ENCODE assay signal across 8 mouse cellular contexts in the genomic region with DNA sequence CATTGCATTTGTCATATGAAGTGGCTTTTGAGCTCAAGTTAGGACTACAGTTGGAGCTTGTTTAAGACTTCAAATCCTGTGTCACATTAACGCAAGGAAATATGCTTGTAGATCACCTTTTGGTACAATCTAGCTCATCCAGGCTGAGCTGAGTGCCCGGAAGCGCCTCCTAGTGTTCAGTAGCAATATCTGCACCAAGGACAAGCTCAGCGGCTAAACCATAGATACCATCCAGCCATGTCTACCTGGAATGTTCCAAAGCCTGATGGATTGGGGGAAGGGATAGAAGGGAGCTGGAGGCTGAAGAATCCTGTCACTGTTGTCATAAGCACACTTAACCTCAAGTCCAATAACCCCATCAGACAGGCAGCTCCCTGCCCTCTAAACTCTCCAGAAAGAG.
DNase-seq lines count a peak whose midpoint lies in the region; ATAC-seq and TF ChIP-seq lines count a peak whose summit lies in the region.

No protein-coding gene starts in this region.

- 43% methylated on average over 4 of the region's 4 CpGs for WGBS in forebrain, embryonic 14.5 days
- WGBS in forebrain, embryonic 16.5 days: 36% methylated on average over 4 of the region's 4 CpGs
- 31% methylated on average over 4 of the region's 4 CpGs for WGBS in lung, adult 2 months

- no peak for ATAC-seq in forebrain, embryonic 14.5 days
- no peak for ATAC-seq in forebrain, embryonic 16.5 days

- H3K36me3 ChIP-seq in forebrain, embryonic 14.5 days (ENCODE audit: control insufficient read depth, insufficient read depth, low read length): no peaks in the 10 kb centered on the region
- no peaks in the 10 kb centered on the region for H3K36me3 ChIP-seq in forebrain, embryonic 16.5 days (ENCODE audit: control insufficient read depth, insufficient read depth)

- DNase-seq in forebrain, embryonic 14.5 days (ENCODE audit: low spot score): peak; percentile 39
- DNase-seq in lung, adult 2 months: no peak
- no peak for DNase-seq in lung, adult 18-20 months
- peak; percentile 68 for DNase-seq in ZHBTc4 (ENCODE audit: low read depth, low spot score)
- peak; percentile 8 for DNase-seq in lung, postnatal 25 days (ENCODE audit: low spot score)
- no peak for DNase-seq in gastrocnemius, postnatal 14 days
- DNase-seq in frontal cortex, postnatal 10 days (ENCODE audit: low spot score in 2 of 2): no peak

- peak; percentile 69 for TF ChIP-seq CTCF in lung, adult 2 months (IDR thresholded peaks at IDR 0.05; ENCODE audit: insufficient read depth, low read length)

- TF ChIP-seq POLR2A in lung, adult 2 months (IDR thresholded peaks at IDR 0.05; ENCODE audit: borderline replicate concordance, extremely low read depth, low read depth, low read length): no peak

- no peak overlapping the region for H3K4me3 ChIP-seq in forebrain, embryonic 14.5 days (ENCODE audit: low read depth, low read length)
- no peak overlapping the region for H3K4me3 ChIP-seq in forebrain, embryonic 16.5 days (replicated peaks; ENCODE audit: low read length)
- H3K4me3 ChIP-seq in lung, adult 2 months (replicated peaks; ENCODE audit: extremely low read depth, low read depth, low read length): no peak overlapping the region

- no peak overlapping the region for H3K27ac ChIP-seq in forebrain, embryonic 14.5 days (ENCODE audit: low read depth, low read length)
- no peak overlapping the region for H3K27ac ChIP-seq in forebrain, embryonic 16.5 days (ENCODE audit: low read length)

- no peak overlapping the region for H3K4me2 ChIP-seq in forebrain, embryonic 14.5 days (ENCODE audit: low read length)
- H3K4me2 ChIP-seq in forebrain, embryonic 16.5 days (ENCODE audit: low read length): no peak overlapping the region

- no peak overlapping the region for H3K9ac ChIP-seq in forebrain, embryonic 14.5 days (ENCODE audit: low read length)
- H3K9ac ChIP-seq in forebrain, embryonic 16.5 days (replicated peaks; ENCODE audit: low read depth, low read length): no peak overlapping the region

- intact Hi-C loops in gastrocnemius, postnatal 14 days (cut with DNase I; ENCODE audit: low total_unique reads): no loop called here

- H3K9me3 ChIP-seq in forebrain, embryonic 14.5 days (replicated peaks; ENCODE audit: control insufficient read depth, low read length): no peaks in the 10 kb centered on the region
- H3K9me3 ChIP-seq in forebrain, embryonic 16.5 days (ENCODE audit: control insufficient read depth, low read length): no peaks in the 10 kb centered on the region

- no peaks in the 10 kb centered on the region; the same call in 1 of the 2 replicates for H3K4me1 ChIP-seq in forebrain, embryonic 14.5 days (ENCODE audit: control insufficient read depth, insufficient read depth, low read length)
- H3K4me1 ChIP-seq in forebrain, embryonic 16.5 days (replicated peaks; ENCODE audit: control insufficient read depth, insufficient read depth, low read length): peaks cover 7% of the 10 kb centered on the region
- H3K4me1 ChIP-seq in lung, adult 2 months (ENCODE audit: control insufficient read depth, insufficient read depth, low read length): no peaks in the 10 kb centered on the region

- no peaks in the 10 kb centered on the region for H3K27me3 ChIP-seq in forebrain, embryonic 14.5 days (replicated peaks; ENCODE audit: control insufficient read depth, insufficient read depth, low read length)
- no peaks in the 10 kb centered on the region for H3K27me3 ChIP-seq in forebrain, embryonic 16.5 days (replicated peaks; ENCODE audit: control insufficient read depth, insufficient read depth, low read length)

Comparison
In these comparisons a context has a peak if more than half of its experiments do, and no peak if none do; other contexts are left out.
1. DNase-seq: peak in forebrain, embryonic 14.5 days (single experiment), ZHBTc4 (single experiment) and lung, postnatal 25 days (single experiment); none in lung, adult 2 months (single experiment), lung, adult 18-20 months (0 of 2), gastrocnemius, postnatal 14 days (single experiment) and frontal cortex, postnatal 10 days (0 of 2).